Mouse (Mus musculus): ENCODE measurements around the gene Ankib1. TPM values are rescaled to one million over a fixed set of nuclear protein-coding genes. Genes with fewer than 3 reads are reported as not detected.
A peak's percentile ranks its signal among the peaks of the same experiment; 100 is the strongest.
"Not testable (repeated sequence)": the region's sequence is repeated elsewhere in the genome, so short reads cannot be mapped to it uniquely, and the experiment has no call there.

Ankib1 gene
- 57.7 and 58.3 TPM in 2 replicates for total RNA-seq (2021)
- long read RNA-seq, experiment 1, full-length matches to known transcripts = 6 of 23 reads
- long read RNA-seq, experiment 1, partial matches to known transcripts = 3 of 23 reads
- long read RNA-seq, experiment 1, other reads (novel, unspliced or antisense) = 14 of 23 reads
- long read RNA-seq, experiment 2, full-length matches to known transcripts = 2 of 11 reads
- long read RNA-seq, experiment 2, partial matches to known transcripts = 3 of 11 reads
- long read RNA-seq, experiment 2, other reads (novel, unspliced or antisense) = 6 of 11 reads

GRCm38 (mm10) chr5:3802433-3803291, at the start of gene Ankib1, which contains the start of gene Krit1:
Gene Ankib1 (minus strand): TSS chr5:3802925.
Gene Krit1 (plus strand): TSS chr5:3803184.
- peak; percentile 95 for DNase-seq

GRCm38 (mm10) chr5:3845026-3845425, 42.3 kb upstream of the Ankib1 start, which contains the start of gene Lrrd1:
Gene Lrrd1 (plus strand): TSS chr5:3845173.
- DNase-seq = peak; percentile 27

GRCm38 (mm10) chr5:3834107-3834506, 31.4 kb upstream of the Ankib1 start:
- DNase-seq = no peak

GRCm38 (mm10) chr5:3808472-3808871, 5.7 kb upstream of the Ankib1 start:
- DNase-seq = no peak

DNA sequence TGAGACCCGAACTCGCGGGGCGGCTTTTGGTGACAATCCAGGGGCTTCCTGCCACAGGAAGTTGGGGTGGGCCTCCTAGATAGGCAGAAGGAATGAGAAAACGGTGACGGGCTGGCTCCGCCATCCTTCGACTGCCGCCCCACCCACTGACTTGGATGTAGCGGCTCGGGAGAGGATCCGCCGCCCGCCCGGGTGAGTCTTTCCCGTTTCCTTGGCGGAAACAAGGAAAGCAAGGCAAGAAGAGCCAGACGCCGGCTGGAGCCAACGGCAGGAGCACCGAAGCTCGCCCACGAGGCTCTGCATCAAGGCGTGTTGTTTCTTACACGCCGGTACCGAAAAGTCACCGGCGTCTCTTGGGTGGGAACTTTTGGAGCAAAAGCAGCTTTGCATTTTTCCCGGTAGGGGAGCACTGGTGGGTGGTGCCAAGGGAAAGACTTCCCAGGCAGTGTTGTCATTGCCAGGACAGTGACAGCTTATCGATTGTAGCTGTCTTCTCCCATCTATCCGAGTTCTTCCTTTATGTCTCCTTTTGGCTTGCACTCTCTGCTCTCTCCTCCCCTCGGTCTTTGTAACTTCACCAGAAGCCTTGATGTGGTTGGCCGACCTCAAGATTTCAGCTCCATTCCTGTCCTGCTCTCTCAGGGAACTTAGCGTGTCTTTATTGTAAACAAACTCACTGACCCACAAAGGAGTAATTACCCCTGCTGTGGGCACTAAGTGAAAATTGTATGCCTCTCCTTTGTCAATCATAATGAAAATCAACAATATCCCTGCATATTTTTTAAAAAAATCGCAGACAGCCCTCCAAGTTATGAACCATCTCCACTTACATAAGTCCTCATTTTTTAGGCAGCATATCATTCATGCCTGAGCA, 804 bp upstream of the Ankib1 start:
- DNase-seq = no peak

DNA sequence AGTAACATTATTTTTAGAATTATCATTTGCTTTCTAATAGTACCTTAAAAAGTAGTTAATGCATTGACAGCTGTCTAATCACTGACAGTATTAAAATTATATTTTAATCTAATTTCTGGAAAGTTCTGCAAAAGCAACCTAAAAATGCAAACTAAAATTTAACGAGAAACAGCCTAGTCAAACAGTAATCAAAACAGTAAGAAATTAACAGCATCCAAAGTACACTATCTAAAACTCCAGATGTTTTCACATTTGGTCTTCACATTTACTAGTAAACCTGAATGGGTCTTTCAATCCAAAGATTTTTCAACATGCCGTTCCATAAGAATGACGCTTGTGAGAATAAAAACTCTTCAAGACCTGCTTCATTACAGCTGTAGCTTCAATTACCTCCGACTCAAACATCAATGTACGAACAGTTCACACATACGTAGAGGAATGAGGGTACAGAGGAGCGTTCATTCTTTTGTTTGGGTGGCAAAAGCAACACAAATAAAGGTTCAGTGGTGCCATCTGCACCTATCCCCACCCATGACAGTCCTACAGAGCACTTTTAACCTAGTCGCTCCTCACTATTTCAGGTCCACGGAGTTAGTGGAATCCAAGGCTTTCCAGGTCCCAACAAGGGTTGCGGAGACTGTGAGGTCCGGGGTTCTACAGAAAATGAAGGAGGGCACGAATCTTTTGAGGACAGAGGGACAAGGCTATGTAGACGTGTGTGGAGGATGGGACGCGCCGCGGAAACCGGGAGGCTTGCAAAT, 873 bp downstream of the Ankib1 start:
- DNase-seq = no peak

DNA sequence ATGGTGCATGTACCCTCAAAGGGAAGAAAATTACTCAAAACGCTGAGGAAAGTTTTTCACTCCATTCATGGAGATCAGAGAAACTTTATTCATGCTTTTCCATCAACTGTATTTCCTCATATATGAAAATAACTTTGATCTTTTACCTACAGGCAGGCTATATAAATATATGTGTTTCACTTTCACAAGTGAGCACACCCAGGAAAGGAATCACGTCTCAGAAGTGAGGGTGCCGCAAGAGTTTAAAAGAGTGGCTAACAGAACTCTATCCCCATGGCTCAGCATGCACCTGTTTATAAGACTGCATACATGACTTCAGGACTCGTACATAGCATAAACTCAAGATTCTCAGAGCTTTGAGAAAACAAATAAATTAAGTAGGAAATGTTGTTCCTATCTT, 1.8 kb downstream of the Ankib1 start:
- DNase-seq = no peak

DNA sequence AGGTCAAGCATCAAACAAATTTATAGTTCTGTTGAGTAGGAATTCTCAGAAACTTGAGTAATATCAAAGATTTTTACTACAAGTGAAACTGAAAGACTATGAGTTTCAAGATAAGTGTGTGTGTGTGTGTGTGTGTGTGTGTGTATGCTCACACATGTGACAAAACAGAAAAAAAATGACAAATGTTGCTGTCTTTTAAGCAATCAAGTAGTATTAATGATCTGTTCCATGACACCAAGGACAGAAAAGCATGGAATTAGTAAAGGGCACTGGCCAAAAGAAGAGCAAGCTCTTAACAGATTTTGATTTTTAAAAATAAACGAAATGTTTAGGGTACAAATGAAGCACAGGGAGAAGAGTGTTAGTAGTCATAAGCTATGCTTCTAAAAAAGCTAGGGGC, 2.7 kb downstream of the Ankib1 start:
- DNase-seq = no peak

- not testable (repeated sequence) for DNase-seq
Observed at GRCm38 (mm10) chr5:3798656-3799055, 4.1 kb downstream of the Ankib1 start.

- not testable (repeated sequence) for DNase-seq
Observed at GRCm38 (mm10) chr5:3797101-3797500, 5.6 kb downstream of the Ankib1 start.

DNA sequence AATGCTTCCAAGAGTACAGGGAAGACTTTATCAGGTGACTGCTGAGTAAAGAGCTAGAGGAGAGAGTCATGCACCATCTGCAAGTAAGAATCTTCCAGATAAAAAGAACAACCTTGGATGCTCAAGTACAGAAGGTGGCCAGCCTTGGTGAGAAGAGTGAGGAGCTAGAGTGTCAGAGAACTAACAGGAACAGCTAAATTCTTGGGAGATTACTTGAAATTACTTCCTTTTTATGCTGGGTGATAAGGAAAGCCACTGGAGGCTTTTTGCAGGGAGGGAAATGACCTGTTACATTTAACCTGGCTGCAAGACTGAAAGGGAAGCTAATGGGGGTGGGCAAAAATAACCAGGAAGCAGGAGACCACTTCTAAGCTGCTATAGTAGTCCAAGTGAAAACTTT, 11.7 kb downstream of the Ankib1 start:
- DNase-seq = no peak

GRCm38 (mm10) chr5:3787548-3787947, 15.2 kb downstream of the Ankib1 start:
- DNase-seq = peak; percentile 39

DNA sequence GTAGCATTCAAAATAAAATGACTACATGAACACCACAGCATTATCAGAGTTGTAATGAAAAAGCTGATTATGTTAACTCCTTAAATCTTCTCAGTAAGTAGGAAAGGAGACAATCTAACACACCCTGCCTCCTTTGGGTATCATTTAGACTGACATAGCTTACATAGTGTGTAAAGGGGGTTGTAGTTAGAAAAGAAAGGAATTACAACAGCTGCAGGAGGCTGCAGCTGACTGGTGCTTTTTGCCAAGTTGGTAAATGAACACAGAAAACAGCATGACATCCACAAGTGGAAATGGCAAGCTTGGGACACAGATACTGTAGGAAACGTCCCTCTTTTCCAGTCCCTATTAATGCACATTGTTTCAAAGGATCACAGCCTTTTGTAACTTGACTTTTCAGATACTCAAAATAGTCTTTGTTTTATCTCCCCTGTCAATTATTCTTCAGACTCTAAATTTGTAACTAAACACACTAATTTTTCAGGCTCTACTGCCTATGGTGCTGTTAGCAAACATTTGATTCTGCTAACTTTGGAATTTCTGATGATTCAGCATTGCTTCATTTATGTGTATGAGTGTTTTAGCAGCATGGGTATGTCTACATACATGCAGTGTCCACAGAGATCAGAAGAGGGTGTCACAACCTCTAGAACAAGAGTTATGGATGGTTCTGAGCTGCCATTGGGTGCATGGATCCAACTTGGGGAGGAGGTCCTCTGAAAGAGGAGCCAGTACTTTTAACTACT, 17.8 kb downstream of the Ankib1 start:
- no peak for DNase-seq

GRCm38 (mm10) chr5:3783947-3784681, 18.6 kb downstream of the Ankib1 start:
- no peak for DNase-seq

GRCm38 (mm10) chr5:3782670-3783069, 20.1 kb downstream of the Ankib1 start:
- no peak for DNase-seq

GRCm38 (mm10) chr5:3772017-3772416, 30.7 kb downstream of the Ankib1 start:
- DNase-seq = peak; percentile 18

GRCm38 (mm10) chr5:3771512-3771911, 31.2 kb downstream of the Ankib1 start:
- no peak for DNase-seq

DNA sequence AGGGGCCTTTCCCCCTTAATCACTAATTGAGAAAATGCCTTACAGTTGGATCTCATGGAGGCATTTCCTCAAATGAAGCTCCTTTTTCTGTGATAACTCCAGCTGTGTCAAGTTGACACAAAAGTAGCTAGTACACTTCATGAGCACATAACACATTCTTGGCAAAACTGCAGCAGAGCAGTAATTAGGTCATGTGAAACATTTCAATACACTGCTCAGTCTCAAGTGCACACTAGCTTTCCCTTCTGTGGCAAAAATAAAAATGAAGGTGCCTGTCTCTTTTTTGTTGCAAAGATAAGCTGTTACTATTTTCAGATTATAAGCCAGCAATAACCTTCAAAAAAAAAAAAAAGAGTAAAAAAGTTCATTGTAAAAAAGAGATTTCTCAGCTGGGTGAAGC, 52.2 kb downstream of the Ankib1 start:
- DNase-seq = not testable (repeated sequence)

GRCm38 (mm10) chr5:3732846-3733245, 69.9 kb downstream of the Ankib1 start:
- DNase-seq = not testable (repeated sequence)

GRCm38 (mm10) chr5:3728820-3729219, 73.9 kb downstream of the Ankib1 start:
- no peak for DNase-seq
